Mouse (Mus musculus) CD4-positive helper T cell, adult 2 months (primary cell): ENCODE measurements around the gene Gse1.

Experiments
- DNase-seq: peaks from one replicate; pipeline ENCODE4 v3.0.0-alpha.2; 2012; ENCODE audit warnings: low read depth, missing footprints, low spot score

Gene Gse1

GRCm38 (mm10) chr8:120401216-120401615 is 173.0 kb downstream of the Gse1 start:
- DNase-seq = no peak

GRCm38 (mm10) chr8:120401712-120402111 is 173.5 kb downstream of the Gse1 start:
- no peak for DNase-seq

- peak; percentile 56 for DNase-seq
Observed at GRCm38 (mm10) chr8:120403606-120404269, 175.5 kb downstream of the Gse1 start.

GRCm38 (mm10) chr8:120404609-120405036 is 176.4 kb downstream of the Gse1 start:
- peak; percentile 27 for DNase-seq

GRCm38 (mm10) chr8:120406008-120406632 is 177.9 kb downstream of the Gse1 start:
- DNase-seq = no peak

DNA sequence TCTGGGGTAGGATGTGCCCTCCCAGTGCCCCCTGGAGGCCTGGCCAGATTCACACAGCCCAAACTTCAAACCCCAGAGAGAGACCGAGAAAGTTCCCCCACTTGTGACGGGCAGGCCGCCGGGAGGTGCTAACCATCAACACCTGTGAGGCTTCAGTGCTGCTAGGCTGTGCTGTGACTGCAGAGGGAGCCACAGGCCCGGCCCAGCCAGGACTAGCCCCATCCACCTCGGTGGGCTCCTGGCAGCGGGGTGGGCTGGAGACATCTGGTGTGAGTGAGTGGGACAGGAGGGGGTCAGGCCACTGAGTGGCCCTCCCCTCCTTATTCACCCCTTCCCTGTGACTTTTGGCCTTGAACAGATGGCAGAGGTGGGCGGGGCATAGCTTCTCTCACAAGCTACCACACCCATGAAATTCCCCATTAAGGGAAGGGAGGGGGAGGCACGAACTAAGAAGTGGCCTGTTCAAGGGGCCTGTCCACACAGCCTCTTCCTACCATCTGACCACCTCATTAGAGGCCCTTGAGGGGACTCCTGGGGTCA is 179.5 kb downstream of the Gse1 start:
- no peak for DNase-seq

- DNase-seq = no peak
Observed at GRCm38 (mm10) chr8:120408241-120409215, 180.3 kb downstream of the Gse1 start.

DNA sequence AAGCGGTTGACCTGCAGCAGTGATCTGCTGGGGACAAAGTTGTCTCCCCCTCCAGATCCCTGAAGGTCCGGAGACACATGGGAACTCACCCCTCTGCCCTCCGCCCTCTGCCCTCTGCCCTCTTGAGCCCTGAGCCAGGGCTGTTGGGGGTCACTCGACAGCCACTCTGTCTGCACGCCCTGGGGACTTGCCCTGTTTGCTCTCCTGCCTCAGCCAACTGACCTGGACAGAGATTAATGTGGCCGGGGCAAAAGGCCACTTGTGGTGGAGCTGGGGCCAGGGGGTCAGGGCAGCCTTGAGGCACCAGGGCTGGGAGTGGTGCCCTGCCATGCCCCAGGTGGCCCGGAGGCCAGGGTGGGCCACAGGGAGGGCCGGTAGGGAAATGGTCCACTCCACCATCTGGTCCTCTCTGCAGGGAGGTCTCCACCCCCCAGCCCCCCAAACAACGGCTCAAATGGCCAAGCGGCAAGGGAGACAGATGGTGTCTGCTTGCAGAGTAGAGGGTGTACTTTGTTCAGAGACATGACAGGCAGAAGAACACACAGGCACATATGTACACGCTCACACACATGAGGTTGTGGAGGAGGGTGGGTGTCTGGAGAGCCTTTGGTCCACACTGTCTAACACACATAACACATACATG is 181.2 kb downstream of the Gse1 start:
- DNase-seq = no peak

DNA sequence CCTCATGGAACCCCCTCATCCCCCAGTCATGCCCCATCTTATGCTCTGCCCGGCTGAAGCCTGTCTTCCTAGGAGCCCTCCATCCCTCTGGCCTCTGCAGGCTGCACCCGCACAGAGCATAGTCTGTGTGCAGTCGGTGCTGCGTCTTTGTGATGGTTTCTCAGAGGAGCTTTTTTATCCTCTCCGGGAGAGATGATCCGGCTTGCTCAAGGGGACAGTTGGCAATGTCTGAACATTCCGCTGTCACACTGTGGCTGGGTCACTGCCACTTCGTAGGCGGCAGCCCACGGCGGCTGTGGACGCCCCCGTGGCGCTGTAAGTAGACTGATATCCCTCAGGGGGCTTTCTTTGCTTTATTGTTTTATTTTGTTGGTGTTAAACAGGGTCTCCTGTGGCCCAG is 182.8 kb downstream of the Gse1 start:
- no peak for DNase-seq

DNA sequence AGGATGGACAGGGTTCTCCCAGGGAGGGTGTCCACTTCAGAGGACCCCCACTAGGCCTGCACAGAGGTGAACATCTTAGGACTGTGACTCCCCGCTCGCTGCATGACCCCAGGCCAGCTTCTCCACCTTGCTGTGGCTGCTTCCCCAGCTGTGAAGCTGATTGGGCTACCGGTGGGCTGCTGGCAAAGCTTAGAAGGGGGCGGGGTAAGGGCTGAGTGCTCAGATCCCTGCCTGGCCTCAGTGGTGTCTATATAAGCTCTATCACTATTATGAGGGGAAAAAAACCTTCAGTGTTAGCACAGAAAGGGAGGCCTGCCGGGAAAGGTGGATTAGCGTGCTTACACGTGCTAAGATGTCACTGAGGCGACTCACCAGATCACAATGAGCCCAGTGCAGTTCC is 183.6 kb downstream of the Gse1 start:
- DNase-seq = no peak

GRCm38 (mm10) chr8:120412357-120412756 is 184.1 kb downstream of the Gse1 start:
- DNase-seq = no peak

DNA sequence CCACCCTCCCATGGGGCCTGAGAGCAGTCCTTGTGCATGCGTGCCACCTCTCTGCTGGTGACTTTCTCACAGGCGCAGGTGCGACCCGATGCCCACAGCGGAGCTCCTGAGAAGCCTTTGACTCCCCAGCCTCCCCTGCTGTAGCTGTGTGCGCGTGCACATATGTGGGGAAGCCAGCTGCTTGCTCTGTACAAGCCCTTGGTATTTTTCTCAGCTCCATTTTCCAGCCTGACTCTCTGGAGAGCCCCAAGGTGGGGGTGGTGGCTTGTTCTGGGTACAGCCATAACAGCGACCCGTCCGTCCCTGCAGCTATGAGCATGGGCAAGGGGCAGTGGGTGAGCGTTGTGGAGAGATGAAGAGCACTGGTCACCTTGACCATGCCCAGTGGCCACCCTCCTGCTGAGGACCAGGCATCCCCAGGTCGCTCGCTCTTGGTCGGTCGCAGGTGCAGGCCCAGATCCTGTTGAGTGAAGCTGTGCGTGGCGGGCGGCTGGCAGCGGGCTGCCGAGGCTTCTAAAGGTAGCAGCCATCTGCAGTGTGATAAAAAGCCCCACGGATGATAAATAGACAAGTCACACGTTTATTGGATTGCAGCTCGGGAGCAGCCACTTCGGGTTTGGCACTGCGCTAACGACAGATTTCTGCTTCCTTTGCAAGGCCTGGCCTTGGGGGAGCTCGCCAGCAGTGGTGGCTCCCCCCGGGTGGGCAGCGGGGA is 184.8 kb downstream of the Gse1 start:
- DNase-seq = no peak

GRCm38 (mm10) chr8:120413626-120413988 is 185.4 kb downstream of the Gse1 start:
- DNase-seq = no peak

- no peak for DNase-seq
Observed at GRCm38 (mm10) chr8:120414216-120414615, 186.0 kb downstream of the Gse1 start.

DNA sequence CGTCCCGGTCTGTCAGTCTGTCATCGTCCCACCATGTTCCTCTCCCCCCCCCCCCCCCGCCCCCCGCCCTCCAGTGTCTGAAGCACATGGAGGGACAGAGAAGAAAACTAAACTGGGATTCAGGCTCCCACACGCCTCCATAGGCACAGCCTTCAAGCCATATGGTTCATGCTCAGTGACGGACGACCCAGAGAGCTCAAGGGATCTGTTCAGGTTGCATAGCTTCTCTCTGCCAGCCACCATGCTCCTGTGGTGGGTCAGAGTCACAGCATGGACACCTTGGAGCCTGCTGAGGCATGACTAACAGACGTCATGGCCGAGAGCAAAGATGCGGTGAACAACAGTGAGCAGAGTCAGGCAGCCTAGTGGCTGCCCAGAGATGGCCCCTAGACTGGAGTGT is 187.2 kb downstream of the Gse1 start:
- DNase-seq = no peak

DNA sequence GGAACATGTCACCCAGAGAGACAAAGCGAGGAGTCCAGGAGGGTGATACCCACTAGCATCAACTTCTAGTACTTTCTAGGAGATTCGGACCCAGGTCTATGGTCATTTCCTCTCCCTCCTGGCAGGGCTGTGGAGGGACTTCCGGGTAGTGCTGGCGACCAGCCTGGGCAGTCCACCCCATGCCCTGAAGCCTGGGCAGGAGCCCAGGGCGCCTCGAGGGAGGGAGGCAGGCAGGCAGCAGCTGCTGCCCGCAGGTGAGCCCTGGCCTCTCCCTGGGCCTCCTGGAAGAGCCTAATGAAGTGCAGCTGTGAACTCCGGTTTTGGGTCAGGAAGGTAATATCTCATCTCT is 187.9 kb downstream of the Gse1 start:
- no peak for DNase-seq

DNA sequence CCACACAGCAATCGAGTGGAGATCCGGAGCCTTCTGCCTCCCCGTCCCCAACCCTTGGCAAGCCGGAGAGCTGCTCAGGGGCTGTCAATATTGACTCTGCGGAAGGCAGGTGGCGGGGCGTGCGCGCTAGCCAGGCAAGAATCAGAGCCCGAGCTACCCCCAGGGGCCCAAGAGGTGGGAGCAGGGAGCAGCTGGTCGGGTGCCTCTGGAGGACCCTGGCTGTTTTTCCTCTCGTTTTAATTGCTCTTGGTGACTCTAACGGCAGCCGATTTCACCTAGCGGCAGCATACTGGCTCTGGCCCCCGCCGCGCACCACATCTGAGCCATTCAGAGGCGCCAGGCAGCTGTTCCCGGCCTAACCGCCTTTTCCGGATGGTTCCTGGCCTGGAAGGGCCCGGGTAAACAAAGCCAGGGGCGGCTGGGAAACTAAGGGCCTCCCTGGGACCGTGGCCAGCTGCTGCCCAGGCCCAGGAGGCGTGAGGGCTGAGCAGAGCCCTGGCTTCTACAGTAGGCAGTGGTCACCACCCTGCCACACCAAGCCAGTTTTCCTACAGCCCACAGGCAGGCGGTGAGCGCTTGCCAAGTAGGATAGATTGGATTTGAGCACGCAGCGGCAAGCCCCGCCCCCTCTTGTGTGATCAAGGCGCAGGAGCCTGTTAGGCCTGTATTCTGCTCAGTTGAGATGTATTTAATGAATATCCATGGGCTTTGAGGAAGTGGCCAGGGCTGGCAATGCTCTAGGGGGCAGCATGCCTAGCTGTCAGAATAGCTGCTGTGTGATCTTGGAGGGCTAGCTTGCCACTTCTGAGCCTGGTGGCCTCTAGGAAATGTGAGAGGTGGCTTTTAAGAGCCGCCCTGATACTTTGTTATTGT is 188.5 kb downstream of the Gse1 start:
- no peak for DNase-seq

- no peak for DNase-seq
Observed at GRCm38 (mm10) chr8:120418188-120418587, 189.9 kb downstream of the Gse1 start.

- DNase-seq = no peak
Observed at GRCm38 (mm10) chr8:120419675-120420074, 191.4 kb downstream of the Gse1 start.

DNA sequence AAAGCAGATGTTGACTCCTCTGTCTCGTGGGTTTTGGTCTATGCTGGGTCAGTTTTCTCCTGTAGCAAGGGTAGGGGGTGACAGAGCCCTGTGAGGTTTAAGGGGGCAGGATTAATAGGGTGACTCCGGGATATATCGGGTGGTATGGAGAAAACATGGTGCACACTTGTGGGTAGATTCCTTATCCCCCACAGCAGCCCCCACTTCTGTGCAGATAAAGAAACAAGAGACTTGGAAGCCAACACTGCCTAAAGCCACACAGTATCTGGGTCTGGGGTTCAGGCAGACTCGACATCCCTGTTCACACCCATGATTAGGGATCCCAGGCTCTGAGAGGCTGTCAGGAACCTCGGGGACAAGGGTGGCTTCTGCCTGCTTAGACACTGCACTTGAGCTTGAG is 192.0 kb downstream of the Gse1 start:
- DNase-seq = no peak
